Mouse (Mus musculus) erythroblast, embryonic 14.5 days (primary cell): ENCODE results near the gene Cers5.

ENCODE experiments used
- GATA1 ChIP-seq: IDR thresholded peaks from 2 replicates; pipeline ENCODE4 v1.6.1; 2012; ENCODE audit warnings: low read length, inconsistent platforms, mixed read lengths
- TAL1 ChIP-seq: IDR thresholded peaks from 3 replicates; pipeline ENCODE4 v1.6.1; 2012; ENCODE audit warnings: low read length, inconsistent platforms, mixed read lengths

DNA sequence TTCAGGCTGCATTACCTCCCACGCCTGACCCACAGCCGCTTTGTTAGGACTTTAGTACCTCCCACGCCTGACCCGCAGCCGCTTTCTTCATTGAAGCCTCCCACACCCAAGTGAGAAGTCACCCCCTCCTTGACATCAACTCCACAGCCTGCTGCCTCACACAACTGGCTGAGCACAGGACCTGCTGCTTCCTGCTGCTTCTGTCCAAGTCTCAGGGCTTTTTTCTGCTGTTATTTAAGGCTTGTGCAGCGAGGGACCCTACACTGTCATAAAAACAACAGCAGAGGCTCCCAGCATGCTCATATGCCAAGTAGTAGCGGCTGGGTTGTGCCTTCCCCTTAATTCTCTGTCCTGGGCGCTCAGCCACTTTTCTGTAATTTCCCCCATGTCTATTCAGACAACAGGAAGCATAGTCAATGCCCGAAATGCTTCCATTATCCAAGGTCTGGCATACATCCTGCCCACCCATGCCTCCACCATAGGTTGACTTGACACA lies 15.0 kb upstream of the Cers5 start:
- TF ChIP-seq TAL1 (no peak), GATA1 (no peak)
